Mouse (Mus musculus): ENCODE data around the gene 4933427D14Rik. TPM values are rescaled to one million over a fixed set of nuclear protein-coding genes. Genes with fewer than 3 reads are reported as not detected.

Gene 4933427D14Rik
- total RNA-seq, 2 experiments from 2014 or later, result 10.2 to 13.8 TPM

GRCm38 (mm10) chr11:72110726-72111125 is 96.5 kb downstream of the 4933427D14Rik start:
- no peak for DNase-seq (ENCODE audit: low spot score in 2 of 2)

- no peak for DNase-seq (ENCODE audit: low spot score in 2 of 2)
Observed at GRCm38 (mm10) chr11:72104223-72104622, 103.0 kb downstream of the 4933427D14Rik start.

Other genes with a start within 250 kb of the 4933427D14Rik start
- gene Aipl1, start 169.9 kb downstream of the 4933427D14Rik start, total RNA-seq (2021), result under 1 TPM; 0.56 to 0.76 TPM
- gene Pimreg, start 165.4 kb downstream of the 4933427D14Rik start, total RNA-seq (2021), result 10 to 100 TPM; 29.6 to 30.3 TPM
- 1 to 10 TPM in 1 of 2 experiments, under 1 TPM in 1; 0.79 to 1.4 TPM for gene Pitpnm3, start 71.7 kb downstream of the 4933427D14Rik start, total RNA-seq (2021)
- gene Gm43951, start 619 bp downstream of the 4933427D14Rik start, total RNA-seq (2021), result 1 to 10 TPM; 1.3 to 1.7 TPM
- 10 to 100 TPM; 68.2 to 71.9 TPM for gene Txndc17, start 88 bp upstream of the 4933427D14Rik start, total RNA-seq (2021)
- 10 to 100 TPM; 14.8 to 15.0 TPM for gene Med31, start 8.1 kb upstream of the 4933427D14Rik start, total RNA-seq (2021)
- gene Slc13a5, start 59.8 kb upstream of the 4933427D14Rik start, total RNA-seq (2021), result under 1 TPM; 0.25 to 0.51 TPM
- 10 to 100 TPM; 19.5 to 23.8 TPM for gene Xaf1, start 94.2 kb upstream of the 4933427D14Rik start, total RNA-seq (2021)
- gene Fbxo39, start 107.0 kb upstream of the 4933427D14Rik start, total RNA-seq (2021), result not detected
- under 1 TPM; 0.51 to 0.62 TPM for gene Tekt1, start 155.0 kb upstream of the 4933427D14Rik start, total RNA-seq (2021)
- gene Smtnl2, start 204.3 kb upstream of the 4933427D14Rik start, total RNA-seq (2021), result 10 to 100 TPM; 11.4 to 24.2 TPM
- 1 to 10 TPM; 3.8 to 4.7 TPM for gene Ggt6, start 228.1 kb upstream of the 4933427D14Rik start, total RNA-seq (2021)
- 100 to 1,000 TPM; 118 to 119 TPM for gene Mybbp1a, start 233.9 kb upstream of the 4933427D14Rik start, total RNA-seq (2021)